Mouse (Mus musculus): ENCODE results near the gene Zfp760. TPM values are rescaled to one million over a fixed set of nuclear protein-coding genes. Genes with fewer than 3 reads are reported as not detected.
"Not testable (repeated sequence)": the region's sequence is repeated elsewhere in the genome, so short reads cannot be mapped to it uniquely, and the experiment has no call there.

Gene Zfp760
- 1 to 10 TPM; 1.8 to 1.9 TPM for total RNA-seq (2021)

GRCm38 (mm10) chr17:21707343-21707996 is at the start of gene Zfp760:
TSS of gene Zfp760 (plus strand) at chr17:21707741.
- intact Hi-C loops (cut with DNase I): loop anchor here (2.0 kb wide), 1 partner anchor 29 kb away; no protein-coding TSS in a partner anchor
- DNase-seq (ENCODE audit: low spot score): peak; percentile 82

- intact Hi-C loops (cut with DNase I): loop anchor here (2.0 kb wide), 1 partner anchor 28 kb away; the partner anchor contains the start of gene Zfp760
- DNase-seq (ENCODE audit: low spot score): not testable (repeated sequence)
Observed at GRCm38 (mm10) chr17:21678826-21679225, 28.7 kb upstream of the Zfp760 start.

DNA sequence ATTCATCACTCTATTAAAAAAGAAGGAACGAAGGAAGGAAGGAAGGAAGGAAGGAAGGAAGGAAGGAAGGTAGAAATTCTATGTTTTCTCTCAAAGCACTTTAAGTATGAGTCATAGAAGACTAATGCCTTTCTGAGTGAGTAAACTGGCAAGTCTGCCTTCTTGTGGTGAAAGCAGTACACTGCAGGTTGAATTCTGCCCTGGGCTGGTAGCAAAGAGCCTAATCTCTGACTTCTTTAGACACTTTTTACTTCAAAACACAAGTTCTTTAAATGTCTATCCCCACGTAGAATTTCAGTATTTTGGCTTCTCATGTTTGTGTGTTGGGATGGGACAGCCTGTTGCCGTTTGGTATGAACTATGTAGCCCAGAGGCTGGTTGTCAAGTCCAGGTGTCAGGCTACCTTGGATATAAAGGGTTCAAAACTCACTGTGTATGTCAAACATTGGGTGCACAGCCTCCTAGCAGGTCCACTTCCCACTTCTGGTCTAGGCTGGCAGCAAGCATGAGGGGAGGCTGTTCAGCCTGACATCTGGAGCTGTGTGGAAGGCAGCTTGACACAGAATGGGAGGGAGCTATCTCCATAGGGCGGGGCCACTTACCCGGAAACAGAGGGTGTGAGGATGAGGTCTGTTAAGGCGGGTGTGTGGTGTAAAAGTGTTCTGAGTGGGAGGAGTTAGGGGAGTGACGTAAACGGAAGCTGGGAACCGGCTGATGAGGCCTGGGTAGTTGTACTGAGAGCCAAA is 28.1 kb upstream of the Zfp760 start:
- intact Hi-C loops (cut with DNase I): loop anchor here (2.0 kb wide), 1 partner anchor 27 kb away; the partner anchor contains the start of gene Zfp760
- DNase-seq (ENCODE audit: low spot score): peak; percentile 81

DNA sequence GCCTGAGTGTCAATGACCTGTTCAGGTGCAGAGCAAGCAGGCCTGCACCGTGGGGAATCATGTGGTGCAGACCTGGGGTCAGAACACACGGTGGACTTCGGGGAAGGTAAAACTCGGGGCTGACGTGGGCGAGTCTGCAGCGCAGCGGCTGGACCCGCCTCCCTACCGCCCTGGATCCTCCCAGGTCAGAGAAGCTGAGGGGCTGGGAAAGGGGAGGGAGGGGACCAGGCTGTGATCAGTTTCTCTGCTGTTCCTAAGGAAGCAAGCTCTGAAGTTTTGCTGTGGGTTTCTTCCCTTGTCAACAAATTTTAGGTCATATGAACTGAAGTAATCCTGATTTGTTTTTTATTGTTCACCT is 27.5 kb upstream of the Zfp760 start:
- DNase-seq (ENCODE audit: low spot score); intact Hi-C loops (cut with DNase I): not testable (repeated sequence)

- intact Hi-C loops (cut with DNase I): no loop called here
- no peak for DNase-seq (ENCODE audit: low spot score)
Observed at GRCm38 (mm10) chr17:21691560-21691959, 16.0 kb upstream of the Zfp760 start, which contains the start of gene Gm10226. TSS of gene Gm10226 (plus strand) at chr17:21691860.

DNA sequence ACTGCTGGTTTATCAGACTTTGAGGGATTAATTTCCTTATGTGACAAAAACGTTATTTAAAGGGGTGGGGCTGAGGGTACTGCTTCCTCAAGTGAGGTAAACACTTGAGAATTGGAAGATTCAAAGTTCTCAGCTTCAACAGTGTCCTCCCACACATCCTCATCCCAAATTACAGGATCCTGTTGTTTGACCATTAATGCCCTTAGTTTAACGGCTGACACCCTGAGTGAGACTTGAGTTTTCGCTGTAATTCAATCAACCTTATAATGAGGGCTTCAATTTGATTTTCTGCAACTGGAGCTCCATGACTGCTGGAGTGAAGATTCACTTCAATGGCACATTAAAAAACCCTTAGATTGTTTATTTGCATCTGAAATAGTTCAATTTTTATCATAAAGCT is 14.2 kb upstream of the Zfp760 start:
- intact Hi-C loops (cut with DNase I): no loop called here

DNA sequence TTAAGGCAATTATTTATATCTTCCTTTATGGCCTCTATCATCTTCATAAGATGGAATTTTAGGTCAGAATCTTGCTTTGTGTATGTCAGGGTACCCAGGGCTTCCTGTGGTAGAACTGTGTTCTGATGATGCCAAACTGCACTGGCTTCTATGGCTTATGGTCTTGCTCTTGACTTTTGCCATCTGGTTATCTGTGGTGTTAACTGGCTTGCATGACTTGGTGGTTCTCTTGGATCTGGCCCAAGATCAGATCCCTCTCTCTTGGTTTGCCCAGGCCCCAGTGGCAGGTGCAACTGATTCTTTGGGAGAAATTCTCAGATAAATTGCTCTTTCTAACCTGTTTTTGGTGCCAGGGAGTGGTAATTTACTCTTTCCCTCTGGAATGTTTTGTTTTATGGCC is 11.5 kb upstream of the Zfp760 start:
- intact Hi-C loops (cut with DNase I): no loop called here
- DNase-seq (ENCODE audit: low spot score): no peak

More for the DNA sequence above, 14.2 kb upstream of the Zfp760 start:
- no peak for DNase-seq (ENCODE audit: low spot score)

DNA sequence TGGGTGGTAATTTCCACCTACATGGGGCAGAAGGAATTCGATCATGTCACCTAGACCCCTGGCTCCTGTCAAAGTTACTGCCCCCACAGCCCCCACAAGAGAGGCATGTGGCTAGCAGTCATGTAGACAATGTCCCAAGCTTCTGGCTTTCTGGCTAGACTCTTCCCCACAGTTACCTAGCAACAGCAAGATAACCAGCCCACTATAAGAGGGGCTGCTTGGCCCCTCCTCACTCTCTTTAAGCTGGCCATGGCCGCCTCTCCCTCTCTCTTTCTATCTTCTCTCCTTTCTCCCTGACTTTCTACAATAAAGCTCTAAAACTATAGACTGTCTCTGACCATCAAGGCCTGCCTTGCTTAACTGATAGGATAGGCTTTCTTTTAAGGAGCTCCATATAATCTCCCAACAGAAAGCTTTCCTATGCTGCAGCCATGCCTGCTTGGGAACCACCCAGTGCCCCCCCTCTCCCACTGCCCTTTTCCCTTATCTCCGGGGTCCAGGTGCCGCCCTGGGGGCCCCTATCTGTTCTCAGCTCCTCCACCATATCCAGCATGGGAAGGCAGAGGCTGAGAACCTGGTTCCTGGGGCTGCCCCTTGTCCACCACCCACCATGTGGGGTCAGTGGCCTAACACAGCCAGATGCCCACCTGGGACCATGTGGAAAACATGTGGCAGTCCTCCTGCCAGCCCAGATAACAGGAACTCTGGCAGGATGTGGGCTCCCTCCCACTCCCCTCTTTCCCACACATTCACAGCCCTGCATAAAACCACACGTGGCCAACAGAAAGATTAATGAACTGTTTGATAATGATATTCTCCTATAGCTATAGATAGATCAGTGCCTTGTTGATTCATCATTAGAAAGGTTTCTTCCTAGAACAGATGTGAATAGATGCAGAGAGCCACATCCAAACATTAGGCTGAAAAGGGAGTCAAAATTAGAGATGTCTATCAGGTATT is 5.0 kb upstream of the Zfp760 start:
- no peak for DNase-seq (ENCODE audit: low spot score)
- intact Hi-C loops (cut with DNase I): no loop called here

DNA sequence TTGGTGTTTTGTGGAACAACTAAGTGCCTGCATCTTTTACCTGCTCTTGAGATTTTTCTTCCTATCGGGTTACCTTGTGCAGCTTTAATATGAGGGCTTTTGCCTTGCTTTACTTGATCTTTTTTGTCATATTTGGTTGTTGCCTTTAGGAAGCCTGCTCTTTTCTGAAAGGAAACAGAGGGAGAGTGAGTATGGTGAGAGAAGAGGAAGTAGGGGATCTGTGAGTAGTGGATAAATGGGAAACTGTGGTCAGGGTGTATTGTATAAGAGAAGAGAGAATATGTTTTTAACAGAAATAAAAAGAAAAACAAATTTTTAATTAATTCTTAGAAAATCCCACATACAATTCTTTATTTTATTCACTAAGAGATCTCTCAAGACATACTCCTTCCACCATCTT is 4.1 kb upstream of the Zfp760 start:
- DNase-seq (ENCODE audit: low spot score): no peak
- intact Hi-C loops (cut with DNase I): no loop called here

- intact Hi-C loops (cut with DNase I): no loop called here
- DNase-seq (ENCODE audit: low spot score): no peak
Observed at GRCm38 (mm10) chr17:21708401-21708800, 860 bp downstream of the Zfp760 start.

- intact Hi-C loops (cut with DNase I): loop anchor here (5.0 kb wide), 1 partner anchor 117 kb away; the partner anchor contains the start of gene Zfp820
- not testable (repeated sequence) for DNase-seq (ENCODE audit: low spot score)
Observed at GRCm38 (mm10) chr17:21730495-21730894, 23.0 kb downstream of the Zfp760 start, which contains the start of gene Zfp229. TSS of gene Zfp229 (plus strand) at chr17:21730795.

DNA sequence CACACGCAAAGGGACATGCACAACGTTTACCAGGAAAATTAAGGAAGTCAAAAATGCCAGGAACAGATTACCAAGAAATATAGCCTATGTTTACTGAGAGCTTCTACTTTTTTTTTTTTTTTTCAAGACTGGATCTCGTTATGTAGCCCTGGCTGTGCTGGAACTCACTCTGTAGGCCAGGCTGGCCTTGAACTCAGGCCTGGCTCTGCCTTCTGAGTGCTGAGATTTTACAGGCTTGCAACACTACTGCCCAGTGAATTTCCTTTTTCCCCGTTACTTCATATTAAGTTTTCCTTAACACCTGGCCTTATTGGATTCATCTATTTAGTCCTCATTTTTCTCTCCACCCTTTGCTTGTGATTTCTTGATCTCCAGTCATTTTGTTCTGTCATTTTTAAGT is 25.5 kb downstream of the Zfp760 start:
- intact Hi-C loops (cut with DNase I): loop anchor here (5.0 kb wide), 1 partner anchor 114 kb away; the partner anchor contains the start of gene Zfp820
- no peak for DNase-seq (ENCODE audit: low spot score)

GRCm38 (mm10) chr17:21733529-21734031 is 26.0 kb downstream of the Zfp760 start:
- intact Hi-C loops (cut with DNase I): loop anchor here (5.0 kb wide), 1 partner anchor 114 kb away; the partner anchor contains the start of gene Zfp820
- DNase-seq (ENCODE audit: low spot score): peak; percentile 66

DNA sequence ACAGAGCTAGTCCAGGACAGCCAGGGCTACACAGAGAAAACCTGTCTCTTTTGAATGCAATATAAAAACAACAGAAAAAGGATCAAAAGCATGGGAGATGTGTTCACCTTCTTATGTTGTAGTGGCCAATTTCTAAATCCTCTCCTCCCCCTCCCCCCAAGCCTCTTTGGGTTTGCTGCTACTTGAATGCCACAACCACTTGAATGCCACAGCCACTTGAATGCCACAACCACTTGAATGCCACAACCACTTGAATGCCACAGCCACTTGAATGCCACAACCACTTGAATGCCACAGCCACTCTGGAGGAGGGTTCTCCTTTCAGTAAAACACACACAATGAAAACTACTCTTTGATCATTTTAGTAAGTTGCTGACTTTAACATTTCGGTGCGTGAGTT is 45.2 kb downstream of the Zfp760 start:
- intact Hi-C loops (cut with DNase I): no loop called here
- no peak for DNase-seq (ENCODE audit: low spot score)

DNA sequence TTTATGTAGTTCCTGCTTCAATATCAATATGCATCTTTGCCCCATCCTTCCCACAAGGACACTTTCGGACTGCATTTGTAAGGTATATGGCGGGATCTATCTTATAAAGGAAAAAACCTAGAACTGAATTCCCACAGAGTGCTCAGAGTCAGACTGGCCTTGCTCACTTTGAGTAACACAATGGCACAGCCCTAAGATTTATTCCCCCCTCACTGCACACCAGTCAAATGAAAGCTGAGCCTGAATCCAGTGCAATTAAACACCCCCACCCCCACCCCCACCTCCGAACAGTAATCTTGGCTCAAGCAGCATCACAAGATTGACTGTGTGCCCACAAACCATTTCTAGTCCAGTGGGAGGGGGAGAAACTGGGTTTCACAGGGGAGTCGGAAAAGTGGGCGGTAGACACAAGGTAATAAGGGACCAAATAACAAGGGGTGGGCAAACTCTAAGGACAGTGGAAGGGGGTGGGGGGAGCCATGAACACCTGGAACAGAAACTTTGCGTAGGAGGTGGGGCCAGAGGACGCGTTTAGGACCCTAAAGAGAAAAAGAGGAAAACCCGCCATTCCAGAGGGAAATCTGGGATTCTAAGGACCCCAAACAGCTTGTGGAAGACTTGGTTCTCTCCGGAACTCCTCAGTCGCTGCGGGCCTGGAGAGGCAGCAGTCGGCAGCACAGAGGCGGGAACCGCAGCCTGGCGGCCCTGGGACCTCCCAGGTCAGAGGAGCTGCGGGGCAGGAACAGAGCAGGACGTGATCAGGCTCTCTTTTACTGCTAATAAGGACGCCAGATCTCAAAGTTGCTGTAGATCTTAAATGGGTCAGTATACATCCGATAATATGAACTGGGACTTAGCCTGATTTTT is 46.0 kb downstream of the Zfp760 start:
- intact Hi-C loops (cut with DNase I): no loop called here
- no peak for DNase-seq (ENCODE audit: low spot score)

GRCm38 (mm10) chr17:21770336-21770735 is 62.8 kb downstream of the Zfp760 start:
- no peak for DNase-seq (ENCODE audit: low spot score)
- intact Hi-C loops (cut with DNase I): no loop called here

All from heart, postnatal 25 days (tissue).